Mouse (Mus musculus) limb, embryonic 13.5 days (tissue): ENCODE measurements around the gene Smarcal1. TPM values are rescaled to one million over a fixed set of nuclear protein-coding genes. Genes with fewer than 3 reads are reported as not detected.

ENCODE experiments used
- ATAC-seq: fragments of 200-750 bp; cut with Nextera tagmentation; 2 replicates; pipeline ENCODE4 v1.8.0; 2017; ENCODE audit warnings: low read depth, moderate number of reproducible peaks, moderate TSS enrichment; ENCODE audit not compliant: low FRiP score
- H3K27ac ChIP-seq: fragments of 300-500 bp; sonication (generic); 2 replicates; pipeline ENCODE4 v1.5.1; 2015; ENCODE audit warnings: inconsistent platforms, mild to moderate bottlenecking, moderate library complexity
- H3K27me3 ChIP-seq: fragments of 300-500 bp; sonication (generic); 2 replicates; pipeline ENCODE4 v1.6.1; 2015; ENCODE audit warnings: mild to moderate bottlenecking, inconsistent platforms
- H3K36me3 ChIP-seq: fragments of 300-500 bp; sonication (generic); 2 replicates; pipeline ENCODE4 v1.6.1; 2015; ENCODE audit warnings: inconsistent platforms, mild to moderate bottlenecking, moderate library complexity
- H3K4me1 ChIP-seq: fragments of 300-500 bp; sonication (generic); 2 replicates; pipeline ENCODE4 v1.6.1; 2015; ENCODE audit warnings: inconsistent platforms
- H3K4me2 ChIP-seq: fragments of 300-500 bp; sonication (generic); replicated peaks from 2 replicates; pipeline ENCODE4 v1.6.1; 2015; ENCODE audit warnings: inconsistent platforms, mild to moderate bottlenecking, moderate library complexity
- H3K4me3 ChIP-seq: fragments of 300-500 bp; sonication (generic); 2 replicates; pipeline ENCODE4 v1.5.1; 2015; ENCODE audit warnings: moderate library complexity, mild to moderate bottlenecking, inconsistent platforms
- H3K9ac ChIP-seq: fragments of 300-500 bp; sonication (generic); 2 replicates; pipeline ENCODE4 v1.6.1; 2015; ENCODE audit warnings: mild to moderate bottlenecking, inconsistent platforms
- H3K9me3 ChIP-seq: fragments of 300-500 bp; sonication (generic); 2 replicates; pipeline ENCODE4 v1.6.1; 2016; ENCODE audit warnings: inconsistent platforms
- WGBS: fragments of 180-500 bp; shearing (Covaris S2); methylation state at CpG from one replicate; pipeline ENCODE4 v1.1.7; 2015; 5-methylcytosine and 5-hydroxymethylcytosine counted together
- polyA plus RNA-seq: library from polyadenylated mRNA; unstranded; fragments of >200 nt; fragmentation: Nextera tagmentation; extraction: Ambion mirVana; gene quantifications from 2 replicates; pipeline ENCODE4 v1.2.1, GENCODE M21; 2015

Gene Smarcal1
- polyA plus RNA-seq, 1 experiment from 2014 or later = 26.7 TPM

- ATAC-seq = no peak
- H3K36me3 ChIP-seq = peaks cover 93% of the 10 kb centered on the region
- WGBS = 90% methylated on average over 6 of the region's 6 CpGs
These were observed 29.1 kb downstream of the Smarcal1 start for GRCm38 (mm10) chr1:72612172-72612571.

GRCm38 (mm10) chr1:72635221-72635620, 52.2 kb downstream of the Smarcal1 start:
- no peak for ATAC-seq
- WGBS = 60% methylated on average over 5 of the region's 5 CpGs
- no peak overlapping the region for H3K9ac ChIP-seq
- no peak overlapping the region for H3K27ac ChIP-seq
- H3K9me3 ChIP-seq = no peaks in the 10 kb centered on the region
- H3K4me2 ChIP-seq = no peak overlapping the region
- no peak overlapping the region for H3K4me3 ChIP-seq
- no peaks in the 10 kb centered on the region for H3K4me1 ChIP-seq
- H3K36me3 ChIP-seq = peaks cover 36% of the 10 kb centered on the region
- no peaks in the 10 kb centered on the region for H3K27me3 ChIP-seq

More at GRCm38 (mm10) chr1:72612172-72612571, 29.1 kb downstream of the Smarcal1 start:
- H3K4me1 ChIP-seq = no peaks in the 10 kb centered on the region
- H3K27ac ChIP-seq = no peak overlapping the region
- no peak overlapping the region for H3K9ac ChIP-seq
- no peaks in the 10 kb centered on the region for H3K9me3 ChIP-seq
- H3K27me3 ChIP-seq = no peaks in the 10 kb centered on the region
- H3K4me3 ChIP-seq = no peak overlapping the region
- no peak overlapping the region for H3K4me2 ChIP-seq

GRCm38 (mm10) chr1:72640658-72641410, 57.8 kb downstream of the Smarcal1 start:
- H3K27ac ChIP-seq = no peak overlapping the region
- H3K4me3 ChIP-seq = peak overlapping the region; percentile 29
- 39% methylated on average over 49 of the region's 49 CpGs for WGBS
- H3K9me3 ChIP-seq = no peaks in the 10 kb centered on the region
- no peaks in the 10 kb centered on the region for H3K27me3 ChIP-seq
- peak overlapping the region; percentile 58 for H3K4me2 ChIP-seq
- H3K4me1 ChIP-seq = no peaks in the 10 kb centered on the region
- H3K36me3 ChIP-seq = no peaks in the 10 kb centered on the region
- peak; percentile 64; the same call in 1 of the 2 replicates for ATAC-seq
- H3K9ac ChIP-seq = no peak overlapping the region

- WGBS = 45% methylated on average over 3 of the region's 3 CpGs
- H3K27me3 ChIP-seq = no peaks in the 10 kb centered on the region
- H3K4me2 ChIP-seq = no peak overlapping the region
- H3K27ac ChIP-seq = no peak overlapping the region
- H3K9ac ChIP-seq = no peak overlapping the region
- no peak overlapping the region for H3K4me3 ChIP-seq
- no peak for ATAC-seq
- no peaks in the 10 kb centered on the region for H3K36me3 ChIP-seq
- H3K9me3 ChIP-seq = no peaks in the 10 kb centered on the region
- no peaks in the 10 kb centered on the region for H3K4me1 ChIP-seq
These were observed 90.0 kb downstream of the Smarcal1 start for GRCm38 (mm10) chr1:72673070-72673469.

Other genes starting within 250 kb of the Smarcal1 start
- not detected in 2 replicates for gene March4, start 46.3 kb upstream of the Smarcal1 start, polyA plus RNA-seq
- gene Ankar, start 117.3 kb downstream of the Smarcal1 start, polyA plus RNA-seq = not detected in 2 replicates
- 1,700 and 1,730 TPM in 2 replicates for gene Rpl37a, start 128.0 kb downstream of the Smarcal1 start, polyA plus RNA-seq
- gene Igfbp2, start 241.3 kb downstream of the Smarcal1 start, polyA plus RNA-seq = 344 and 367 TPM in 2 replicates